Mouse (Mus musculus): ENCODE data around the gene Art4. TPM values are rescaled to one million over a fixed set of nuclear protein-coding genes. Genes with fewer than 3 reads are reported as not detected.

The Art4 gene
- polyA plus RNA-seq, 1 experiment from 2014 or later, result 0.14 TPM

- no peak overlapping the region for H3K27ac ChIP-seq
- WGBS, result 95% methylated on average over 7 of the region's 7 CpGs
- H3K9ac ChIP-seq, result no peak overlapping the region
- H3K27me3 ChIP-seq (replicated peaks), result no peaks in the 10 kb centered on the region
- no peak for ATAC-seq (replicated peaks)
- no peak overlapping the region for H3K4me2 ChIP-seq
- H3K9me3 ChIP-seq, result no peaks in the 10 kb centered on the region
- H3K4me3 ChIP-seq, result no peak overlapping the region
- no peaks in the 10 kb centered on the region for H3K4me1 ChIP-seq
- H3K36me3 ChIP-seq (replicated peaks), result peaks cover 63% of the 10 kb centered on the region
Observed at GRCm38 (mm10) chr6:136815381-136815780, 42.2 kb downstream of the Art4 start.

GRCm38 (mm10) chr6:136813117-136813516, 44.4 kb downstream of the Art4 start:
- ATAC-seq (replicated peaks), result no peak
- no peaks in the 10 kb centered on the region for H3K9me3 ChIP-seq
- H3K4me1 ChIP-seq, result peaks cover 14% of the 10 kb centered on the region
- peaks cover 51% of the 10 kb centered on the region for H3K36me3 ChIP-seq (replicated peaks)
- WGBS, result 51% methylated on average over 4 of the region's 4 CpGs
- no peak overlapping the region for H3K9ac ChIP-seq
- no peak overlapping the region for H3K27ac ChIP-seq
- H3K4me3 ChIP-seq, result no peak overlapping the region
- H3K4me2 ChIP-seq, result no peak overlapping the region
- no peaks in the 10 kb centered on the region for H3K27me3 ChIP-seq (replicated peaks)

GRCm38 (mm10) chr6:136811196-136811595, 46.3 kb downstream of the Art4 start:
- H3K36me3 ChIP-seq (replicated peaks), result peaks cover 35% of the 10 kb centered on the region
- no peak overlapping the region for H3K9ac ChIP-seq
- no peak overlapping the region for H3K4me2 ChIP-seq
- H3K4me3 ChIP-seq, result no peak overlapping the region
- H3K4me1 ChIP-seq, result peaks cover 24% of the 10 kb centered on the region
- ATAC-seq (replicated peaks), result no peak
- 89% methylated on average over 10 of the region's 10 CpGs for WGBS
- no peak overlapping the region for H3K27ac ChIP-seq
- no peaks in the 10 kb centered on the region for H3K9me3 ChIP-seq
- H3K27me3 ChIP-seq (replicated peaks), result no peaks in the 10 kb centered on the region

- Histone ChIP-seq H3K27ac (no peak overlapping the region), H3K4me1 (peaks cover 29% of the 10 kb centered on the region), H3K9ac (no peak overlapping the region), H3K27me3 (replicated peaks) (no peaks in the 10 kb centered on the region), H3K4me2 (peak overlapping the region; percentile 77), H3K36me3 (replicated peaks) (peaks cover 23% of the 10 kb centered on the region; the same call in 1 of the 2 replicates), H3K9me3 (no peaks in the 10 kb centered on the region), H3K4me3 (no peak overlapping the region)
- no peak for ATAC-seq (replicated peaks)
- 79% methylated on average over 13 of the region's 13 CpGs for WGBS
Observed at GRCm38 (mm10) chr6:136809673-136810072, 47.9 kb downstream of the Art4 start.

GRCm38 (mm10) chr6:136809077-136809476, 48.5 kb downstream of the Art4 start:
- 36% methylated on average over 14 of the region's 14 CpGs for WGBS
- peak overlapping the region; percentile 64; the same call in 1 of the 2 replicates for H3K9ac ChIP-seq
- H3K27me3 ChIP-seq (replicated peaks), result no peaks in the 10 kb centered on the region
- no peak overlapping the region for H3K27ac ChIP-seq
- no peak for ATAC-seq (replicated peaks)
- H3K4me1 ChIP-seq, result peaks cover 32% of the 10 kb centered on the region
- peak overlapping the region; percentile 89 for H3K4me3 ChIP-seq
- H3K4me2 ChIP-seq, result peak overlapping the region; percentile 77
- no peaks in the 10 kb centered on the region for H3K9me3 ChIP-seq
- H3K36me3 ChIP-seq (replicated peaks), result peaks cover 17% of the 10 kb centered on the region; the same call in 1 of the 2 replicates

GRCm38 (mm10) chr6:136808631-136809046, 48.9 kb downstream of the Art4 start:
- Histone ChIP-seq H3K27me3 (replicated peaks) (no peaks in the 10 kb centered on the region), H3K4me2 (peak overlapping the region; percentile 77), H3K36me3 (replicated peaks) (peaks cover 13% of the 10 kb centered on the region; the same call in 1 of the 2 replicates), H3K4me3 (peak overlapping the region; percentile 89), H3K9me3 (no peaks in the 10 kb centered on the region), H3K9ac (peak overlapping the region; percentile 64), H3K4me1 (peaks cover 32% of the 10 kb centered on the region), H3K27ac (peak overlapping the region; percentile 78; the same call in 1 of the 2 replicates)
- peak; percentile 12 for ATAC-seq (replicated peaks)
- WGBS, result under 1% methylated on average over 28 of the region's 28 CpGs

GRCm38 (mm10) chr6:136808014-136808417, 49.5 kb downstream of the Art4 start, which contains the start of gene H2afj:
H2afj (plus strand) TSS chr6:136808244.
- Histone ChIP-seq H3K27me3 (replicated peaks) (no peaks in the 10 kb centered on the region), H3K4me1 (peaks cover 37% of the 10 kb centered on the region), H3K9ac (peak within 1 kb of the TSS; percentile 64), H3K4me3 (peak within 1 kb of the TSS; percentile 89), H3K4me2 (peak within 1 kb of the TSS; percentile 77), H3K36me3 (replicated peaks) (peaks cover 8% of the 10 kb centered on the region; the same call in 1 of the 2 replicates), H3K9me3 (no peaks in the 10 kb centered on the region), H3K27ac (peak within 1 kb of the TSS; percentile 80)
- ATAC-seq (replicated peaks), result peak; percentile 91
- WGBS, result under 1% methylated on average over 34 of the region's 34 CpGs

GRCm38 (mm10) chr6:136807395-136808013, 50.0 kb downstream of the Art4 start:
- H3K9ac ChIP-seq, result peak overlapping the region; percentile 35
- peak; percentile 7 for ATAC-seq (replicated peaks)
- H3K4me1 ChIP-seq, result peaks cover 40% of the 10 kb centered on the region
- H3K4me2 ChIP-seq, result peak overlapping the region; percentile 77
- no peaks in the 10 kb centered on the region for H3K9me3 ChIP-seq
- WGBS, result 27% methylated on average over 18 of the region's 18 CpGs
- peak overlapping the region; percentile 89 for H3K4me3 ChIP-seq
- H3K27me3 ChIP-seq (replicated peaks), result no peaks in the 10 kb centered on the region
- peak overlapping the region; percentile 80 for H3K27ac ChIP-seq
- H3K36me3 ChIP-seq (replicated peaks), result peaks cover 6% of the 10 kb centered on the region; the same call in 1 of the 2 replicates

- H3K9ac ChIP-seq, result no peak overlapping the region
- WGBS, result 71% methylated on average over 5 of the region's 5 CpGs
- no peaks in the 10 kb centered on the region for H3K36me3 ChIP-seq (replicated peaks)
- no peaks in the 10 kb centered on the region for H3K9me3 ChIP-seq
- no peak overlapping the region; the same call in 1 of the 2 replicates for H3K4me2 ChIP-seq
- H3K4me1 ChIP-seq, result peaks cover 40% of the 10 kb centered on the region
- no peak overlapping the region for H3K27ac ChIP-seq
- H3K27me3 ChIP-seq (replicated peaks), result no peaks in the 10 kb centered on the region
- ATAC-seq (replicated peaks), result no peak
- H3K4me3 ChIP-seq, result no peak overlapping the region
Observed at GRCm38 (mm10) chr6:136806819-136807218, 50.7 kb downstream of the Art4 start.

GRCm38 (mm10) chr6:136805409-136805775, 52.1 kb downstream of the Art4 start:
- no peak for ATAC-seq (replicated peaks)
- Histone ChIP-seq H3K9ac (no peak overlapping the region), H3K36me3 (replicated peaks) (no peaks in the 10 kb centered on the region), H3K9me3 (no peaks in the 10 kb centered on the region), H3K4me1 (peaks cover 40% of the 10 kb centered on the region), H3K4me3 (no peak overlapping the region), H3K27me3 (replicated peaks) (no peaks in the 10 kb centered on the region), H3K4me2 (no peak overlapping the region), H3K27ac (peak overlapping the region; percentile 100; the same call in 1 of the 2 replicates)
- WGBS, result 82% methylated on average over 1 of the region's 1 CpGs

GRCm38 (mm10) chr6:136804705-136805408, 52.7 kb downstream of the Art4 start:
- Histone ChIP-seq H3K9ac (no peak overlapping the region; the same call in 1 of the 2 replicates), H3K36me3 (replicated peaks) (no peaks in the 10 kb centered on the region), H3K27me3 (replicated peaks) (no peaks in the 10 kb centered on the region), H3K4me2 (peak overlapping the region; percentile 85), H3K9me3 (no peaks in the 10 kb centered on the region), H3K27ac (peak overlapping the region; percentile 100), H3K4me3 (peak overlapping the region; percentile 85), H3K4me1 (peaks cover 39% of the 10 kb centered on the region)
- no peak for ATAC-seq (replicated peaks)
- WGBS, result 36% methylated on average over 9 of the region's 9 CpGs

- no peaks in the 10 kb centered on the region for H3K36me3 ChIP-seq (replicated peaks)
- peak within 1 kb of the TSS; percentile 85 for H3K4me2 ChIP-seq
- under 1% methylated on average over 50 of the region's 50 CpGs for WGBS
- H3K27ac ChIP-seq, result peak within 1 kb of the TSS; percentile 100
- H3K4me1 ChIP-seq, result peaks cover 31% of the 10 kb centered on the region
- peak; percentile 82 for ATAC-seq (replicated peaks)
- peak within 1 kb of the TSS; percentile 96 for H3K9ac ChIP-seq
- H3K9me3 ChIP-seq, result no peaks in the 10 kb centered on the region
- no peaks in the 10 kb centered on the region for H3K27me3 ChIP-seq (replicated peaks)
- peak within 1 kb of the TSS; percentile 85 for H3K4me3 ChIP-seq
Observed at GRCm38 (mm10) chr6:136803739-136804633, 53.5 kb downstream of the Art4 start, which contains the start of gene Hist4h4. Hist4h4 (minus strand) TSS chr6:136804415.
